Mouse (Mus musculus): ENCODE measurements at regions not wholly inside any gene's neighbourhood (a gene's known extent, or its start where the extent isn't known, plus 50 kb on each side); places are given as distances from the start of the nearest gene placed in this dataset.

DNA sequence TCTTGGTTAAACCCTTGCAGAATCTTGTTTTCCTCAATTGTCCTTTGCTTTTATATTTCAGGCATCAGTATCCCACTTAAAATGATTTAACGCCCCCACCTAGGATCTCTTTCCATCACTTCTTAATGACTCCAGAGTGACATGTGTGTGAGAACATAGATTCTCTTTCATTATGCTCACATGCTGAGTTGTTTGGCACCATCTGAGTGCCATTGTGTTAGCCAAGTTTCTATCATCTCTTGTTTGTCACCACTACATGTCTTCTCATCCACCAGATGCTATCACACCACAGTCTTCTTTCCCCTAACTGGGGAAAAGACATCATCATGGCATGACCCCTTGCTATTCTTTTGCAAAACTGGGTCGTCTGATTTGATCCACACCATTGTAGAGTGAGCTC lies 283.4 kb upstream of the Sema6d start:
- TF ChIP-seq CTCF (IDR thresholded peaks at IDR 0.05; ENCODE audit: low read depth): no peak
- TF ChIP-seq EP300 (IDR thresholded peaks at IDR 0.05; ENCODE audit: low read depth): no peak

Data from heart, postnatal 0 days (tissue).